Mouse (Mus musculus): ENCODE results near the gene Mbtd1. TPM values are rescaled to one million over a fixed set of nuclear protein-coding genes. Genes with fewer than 3 reads are reported as not detected.

The Mbtd1 gene
- polyA plus RNA-seq, 1 experiment = 155 TPM

- Histone ChIP-seq H3K27me3 (ENCODE audit: control insufficient read depth, insufficient read depth, low read length, poor library complexity, severe bottlenecking) (no peaks in the 10 kb centered on the region), H3K27ac (ENCODE audit: insufficient read depth, low read length) (peak overlapping the region; percentile 79), H3K9ac (ENCODE audit: low read depth, poor library complexity, severe bottlenecking) (peak overlapping the region; percentile 77), H3K36me3 (ENCODE audit: control insufficient read depth, insufficient read depth, low read length, poor library complexity, severe bottlenecking) (peaks cover 59% of the 10 kb centered on the region), H3K4me1 (ENCODE audit: control insufficient read depth, insufficient read depth, low read length) (peaks cover 6% of the 10 kb centered on the region), H3K4me3 (ENCODE audit: low read depth, low read length) (peak overlapping the region; percentile 80), H3K9me3 (replicated peaks; ENCODE audit: control insufficient read depth, insufficient read depth, low read length, poor library complexity, severe bottlenecking) (no peaks in the 10 kb centered on the region)
- no peak for TF ChIP-seq POLR2A (IDR thresholded peaks at IDR 0.05; ENCODE audit: insufficient read depth, low read length)
- no peak for TF ChIP-seq CTCF (IDR thresholded peaks at IDR 0.05; ENCODE audit: low read depth, low read length)
- no peak for TF ChIP-seq EP300 (IDR thresholded peaks at IDR 0.05; ENCODE audit: insufficient read depth, low read depth, low read length)
Measured at GRCm38 (mm10) chr11:93954738-93955255, 69.1 kb downstream of the Mbtd1 start.

- Histone ChIP-seq H3K27me3 (ENCODE audit: control insufficient read depth, insufficient read depth, low read length, poor library complexity, severe bottlenecking) (no peaks in the 10 kb centered on the region), H3K27ac (ENCODE audit: insufficient read depth, low read length) (peak overlapping the region; percentile 92), H3K9me3 (replicated peaks; ENCODE audit: control insufficient read depth, insufficient read depth, low read length, poor library complexity, severe bottlenecking) (no peaks in the 10 kb centered on the region), H3K4me1 (ENCODE audit: control insufficient read depth, insufficient read depth, low read length) (peaks cover 6% of the 10 kb centered on the region), H3K4me3 (ENCODE audit: low read depth, low read length) (peak overlapping the region; percentile 80), H3K9ac (ENCODE audit: low read depth, poor library complexity, severe bottlenecking) (peak overlapping the region; percentile 77), H3K36me3 (ENCODE audit: control insufficient read depth, insufficient read depth, low read length, poor library complexity, severe bottlenecking) (peaks cover 56% of the 10 kb centered on the region)
- TF ChIP-seq POLR2A (IDR thresholded peaks at IDR 0.05; ENCODE audit: insufficient read depth, low read length) = peak; percentile 39
- TF ChIP-seq CTCF (IDR thresholded peaks at IDR 0.05; ENCODE audit: low read depth, low read length) = no peak
Measured at GRCm38 (mm10) chr11:93955256-93956150, 69.9 kb downstream of the Mbtd1 start.

GRCm38 (mm10) chr11:93956159-93956558 lies 70.5 kb downstream of the Mbtd1 start, which contains the start of gene Nme2:
Nme2 (minus strand) TSS chr11:93956259.
- Histone ChIP-seq H3K27me3 (ENCODE audit: control insufficient read depth, insufficient read depth, low read length, poor library complexity, severe bottlenecking) (no peaks in the 10 kb centered on the region), H3K36me3 (ENCODE audit: control insufficient read depth, insufficient read depth, low read length, poor library complexity, severe bottlenecking) (peaks cover 55% of the 10 kb centered on the region), H3K9ac (ENCODE audit: low read depth, poor library complexity, severe bottlenecking) (peak within 1 kb of the TSS; percentile 77), H3K9me3 (replicated peaks; ENCODE audit: control insufficient read depth, insufficient read depth, low read length, poor library complexity, severe bottlenecking) (no peaks in the 10 kb centered on the region), H3K4me1 (ENCODE audit: control insufficient read depth, insufficient read depth, low read length) (peaks cover 6% of the 10 kb centered on the region), H3K27ac (ENCODE audit: insufficient read depth, low read length) (peak within 1 kb of the TSS; percentile 92), H3K4me3 (ENCODE audit: low read depth, low read length) (peak within 1 kb of the TSS; percentile 80)
- no peak for TF ChIP-seq EP300 (IDR thresholded peaks at IDR 0.05; ENCODE audit: insufficient read depth, low read depth, low read length)
- TF ChIP-seq CTCF (IDR thresholded peaks at IDR 0.05; ENCODE audit: low read depth, low read length) = no peak
- no peak for TF ChIP-seq POLR2A (IDR thresholded peaks at IDR 0.05; ENCODE audit: insufficient read depth, low read length)

GRCm38 (mm10) chr11:93957031-93957555 lies 71.4 kb downstream of the Mbtd1 start:
- H3K36me3 ChIP-seq (ENCODE audit: control insufficient read depth, insufficient read depth, low read length, poor library complexity, severe bottlenecking) = peaks cover 54% of the 10 kb centered on the region

GRCm38 (mm10) chr11:93957746-93958145 lies 72.1 kb downstream of the Mbtd1 start:
- peak overlapping the region; percentile 92 for H3K27ac ChIP-seq (ENCODE audit: insufficient read depth, low read length)
- TF ChIP-seq POLR2A (IDR thresholded peaks at IDR 0.05; ENCODE audit: insufficient read depth, low read length) (no peak), EP300 (IDR thresholded peaks at IDR 0.05; ENCODE audit: insufficient read depth, low read depth, low read length) (no peak)
- H3K9ac ChIP-seq (ENCODE audit: low read depth, poor library complexity, severe bottlenecking) = no peak overlapping the region
- no peaks in the 10 kb centered on the region for H3K27me3 ChIP-seq (ENCODE audit: control insufficient read depth, insufficient read depth, low read length, poor library complexity, severe bottlenecking)
- H3K36me3 ChIP-seq (ENCODE audit: control insufficient read depth, insufficient read depth, low read length, poor library complexity, severe bottlenecking) = peaks cover 54% of the 10 kb centered on the region
- H3K4me3 ChIP-seq (ENCODE audit: low read depth, low read length) = no peak overlapping the region
- no peaks in the 10 kb centered on the region for H3K9me3 ChIP-seq (replicated peaks; ENCODE audit: control insufficient read depth, insufficient read depth, low read length, poor library complexity, severe bottlenecking)
- peaks cover 6% of the 10 kb centered on the region for H3K4me1 ChIP-seq (ENCODE audit: control insufficient read depth, insufficient read depth, low read length)

More at GRCm38 (mm10) chr11:93957031-93957555, 71.4 kb downstream of the Mbtd1 start:
- H3K4me1 ChIP-seq (ENCODE audit: control insufficient read depth, insufficient read depth, low read length) = peaks cover 6% of the 10 kb centered on the region
- H3K4me3 ChIP-seq (ENCODE audit: low read depth, low read length) = no peak overlapping the region
- TF ChIP-seq EP300 (IDR thresholded peaks at IDR 0.05; ENCODE audit: insufficient read depth, low read depth, low read length) = no peak
- no peak for TF ChIP-seq CTCF (IDR thresholded peaks at IDR 0.05; ENCODE audit: low read depth, low read length)
- no peak for TF ChIP-seq POLR2A (IDR thresholded peaks at IDR 0.05; ENCODE audit: insufficient read depth, low read length)
- H3K27me3 ChIP-seq (ENCODE audit: control insufficient read depth, insufficient read depth, low read length, poor library complexity, severe bottlenecking) = no peaks in the 10 kb centered on the region
- no peaks in the 10 kb centered on the region for H3K9me3 ChIP-seq (replicated peaks; ENCODE audit: control insufficient read depth, insufficient read depth, low read length, poor library complexity, severe bottlenecking)
- peak overlapping the region; percentile 92 for H3K27ac ChIP-seq (ENCODE audit: insufficient read depth, low read length)
- H3K9ac ChIP-seq (ENCODE audit: low read depth, poor library complexity, severe bottlenecking) = no peak overlapping the region; the same call in 1 of the 2 replicates

- Histone ChIP-seq H3K36me3 (ENCODE audit: control insufficient read depth, insufficient read depth, low read length, poor library complexity, severe bottlenecking) (peaks cover 66% of the 10 kb centered on the region), H3K4me3 (ENCODE audit: low read depth, low read length) (no peak overlapping the region), H3K9me3 (replicated peaks; ENCODE audit: control insufficient read depth, insufficient read depth, low read length, poor library complexity, severe bottlenecking) (no peaks in the 10 kb centered on the region), H3K9ac (ENCODE audit: low read depth, poor library complexity, severe bottlenecking) (no peak overlapping the region), H3K4me1 (ENCODE audit: control insufficient read depth, insufficient read depth, low read length) (peaks cover 4% of the 10 kb centered on the region), H3K27ac (ENCODE audit: insufficient read depth, low read length) (no peak overlapping the region), H3K27me3 (ENCODE audit: control insufficient read depth, insufficient read depth, low read length, poor library complexity, severe bottlenecking) (no peaks in the 10 kb centered on the region)
- TF ChIP-seq POLR2A (IDR thresholded peaks at IDR 0.05; ENCODE audit: insufficient read depth, low read length) = no peak
- no peak for TF ChIP-seq CTCF (IDR thresholded peaks at IDR 0.05; ENCODE audit: low read depth, low read length)
- no peak for TF ChIP-seq EP300 (IDR thresholded peaks at IDR 0.05; ENCODE audit: insufficient read depth, low read depth, low read length)
Measured at GRCm38 (mm10) chr11:93961482-93961881, 75.8 kb downstream of the Mbtd1 start.

Data from ES-Bruce4 (cell line).